Mouse (Mus musculus) hindbrain, embryonic 13.5 days (tissue): ENCODE measurements around the gene Ppp1r18. TPM values are rescaled to one million over a fixed set of nuclear protein-coding genes. Genes with fewer than 3 reads are reported as not detected.
A peak's percentile ranks its signal among the peaks of the same experiment; 100 is the strongest.
"Not testable (repeated sequence)": the region's sequence is repeated elsewhere in the genome, so short reads cannot be mapped to it uniquely, and the experiment has no call there.

Experiments
- ATAC-seq: fragments of 200-750 bp; cut with Nextera tagmentation; 2 replicates; pipeline ENCODE4 v1.8.0; 2017; ENCODE audit warnings: moderate TSS enrichment; ENCODE audit not compliant: low FRiP score
- H3K27ac ChIP-seq: fragments of 300-500 bp; sonication (generic); 2 replicates; pipeline ENCODE4 v1.5.1; 2015; ENCODE audit warnings: inconsistent platforms, mild to moderate bottlenecking, moderate library complexity
- H3K27me3 ChIP-seq: fragments of 300-500 bp; sonication (generic); 2 replicates; pipeline ENCODE4 v1.6.1; 2015; ENCODE audit warnings: mild to moderate bottlenecking, inconsistent platforms
- H3K36me3 ChIP-seq: fragments of 300-500 bp; sonication (generic); 2 replicates; pipeline ENCODE4 v1.6.1; 2015; ENCODE audit warnings: mild to moderate bottlenecking, inconsistent platforms
- H3K4me1 ChIP-seq: fragments of 300-500 bp; sonication (generic); replicated peaks from 2 replicates; pipeline ENCODE4 v1.6.1; 2015; ENCODE audit warnings: inconsistent platforms
- H3K4me2 ChIP-seq: fragments of 300-500 bp; sonication (generic); 2 replicates; pipeline ENCODE4 v1.6.1; 2015; ENCODE audit warnings: inconsistent platforms, mild to moderate bottlenecking, moderate library complexity
- H3K4me3 ChIP-seq: fragments of 300-500 bp; sonication (generic); 2 replicates; pipeline ENCODE4 v1.5.1; 2015; ENCODE audit warnings: mild to moderate bottlenecking, inconsistent platforms
- H3K9ac ChIP-seq: fragments of 300-500 bp; sonication (generic); 2 replicates; pipeline ENCODE4 v1.6.1; 2015; ENCODE audit warnings: mild to moderate bottlenecking, inconsistent platforms
- H3K9me3 ChIP-seq: fragments of 300-500 bp; sonication (generic); 2 replicates; pipeline ENCODE4 v1.6.1; 2016; ENCODE audit warnings: inconsistent platforms
- WGBS: fragments of 180-500 bp; shearing (Covaris S2); methylation state at CpG from one replicate; pipeline ENCODE4 v1.1.7; 2015; 5-methylcytosine and 5-hydroxymethylcytosine counted together
- polyA plus RNA-seq: library from polyadenylated mRNA; unstranded; fragments of >200 nt; fragmentation: Nextera tagmentation; extraction: Ambion mirVana; gene quantifications from 2 replicates; pipeline ENCODE4 v1.2.1, GENCODE M21; 2015

The Ppp1r18 gene
- polyA plus RNA-seq, 1 experiment from 2014 or later: 30.5 TPM

DNA sequence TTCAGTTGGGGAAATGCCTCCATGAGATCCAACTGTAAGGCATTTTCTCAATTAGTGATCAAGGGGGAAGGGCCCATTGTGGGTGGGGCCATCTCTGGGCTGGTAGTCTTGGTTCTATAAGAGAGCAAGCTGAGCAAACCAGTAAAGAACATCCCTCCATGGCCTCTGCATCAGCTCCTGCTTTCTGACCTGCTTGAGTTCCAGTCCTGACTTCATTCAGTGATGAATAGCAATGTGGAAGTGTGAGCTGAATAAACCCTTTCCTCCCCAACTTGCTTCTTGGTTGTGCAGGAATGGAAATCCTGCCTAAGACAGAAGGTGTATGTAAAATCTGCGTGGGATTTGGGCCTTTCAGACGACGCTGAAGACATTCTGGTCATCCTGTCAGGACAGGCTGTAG, 26.4 kb upstream of the Ppp1r18 start:
- peaks cover 57% of the 10 kb centered on the region for H3K4me1 ChIP-seq
- not testable (repeated sequence) for ATAC-seq, H3K9me3 ChIP-seq, H3K27me3 ChIP-seq
- WGBS: 62% methylated on average over 3 of the region's 3 CpGs
- peaks cover 27% of the 10 kb centered on the region for H3K36me3 ChIP-seq
- H3K4me2 ChIP-seq: peak overlapping the region; percentile 67
- H3K27ac ChIP-seq: peak overlapping the region; percentile 99
- H3K9ac ChIP-seq: peak overlapping the region; percentile 100
- H3K4me3 ChIP-seq: peak overlapping the region; percentile 96

DNA sequence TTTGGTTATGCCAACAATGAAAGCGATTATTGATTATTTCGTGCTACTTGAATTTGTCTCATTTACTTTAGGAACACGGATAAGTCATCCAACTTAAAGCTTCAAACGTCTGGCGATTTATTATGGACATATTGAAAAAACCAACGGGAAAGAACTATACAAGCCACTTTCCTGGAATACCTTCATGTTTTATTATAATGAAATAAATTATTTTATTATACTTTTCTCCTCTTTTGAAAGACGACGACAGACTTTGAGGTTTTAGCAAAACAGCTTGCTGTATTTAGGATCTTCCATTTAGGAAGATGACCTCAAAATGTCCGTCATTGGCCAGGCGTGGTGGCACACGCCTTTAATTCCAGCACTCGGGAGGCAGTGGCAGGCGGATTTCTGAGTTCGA, 24.8 kb upstream of the Ppp1r18 start:
- Histone ChIP-seq H3K9ac (0 out of 2 replicates have a peak overlapping the region, but pooled peaks have one; percentile 39), H3K9me3 (no peaks in the 10 kb centered on the region), H3K4me3 (peak overlapping the region; percentile 35), H3K27ac (peak overlapping the region; percentile 78; the same call in 1 of the 2 replicates), H3K27me3 (no peaks in the 10 kb centered on the region), H3K36me3 (peaks cover 21% of the 10 kb centered on the region), H3K4me1 (peaks cover 41% of the 10 kb centered on the region), H3K4me2 (peak overlapping the region; percentile 46)
- no peak for ATAC-seq
- 59% methylated on average over 14 of the region's 14 CpGs for WGBS

DNA sequence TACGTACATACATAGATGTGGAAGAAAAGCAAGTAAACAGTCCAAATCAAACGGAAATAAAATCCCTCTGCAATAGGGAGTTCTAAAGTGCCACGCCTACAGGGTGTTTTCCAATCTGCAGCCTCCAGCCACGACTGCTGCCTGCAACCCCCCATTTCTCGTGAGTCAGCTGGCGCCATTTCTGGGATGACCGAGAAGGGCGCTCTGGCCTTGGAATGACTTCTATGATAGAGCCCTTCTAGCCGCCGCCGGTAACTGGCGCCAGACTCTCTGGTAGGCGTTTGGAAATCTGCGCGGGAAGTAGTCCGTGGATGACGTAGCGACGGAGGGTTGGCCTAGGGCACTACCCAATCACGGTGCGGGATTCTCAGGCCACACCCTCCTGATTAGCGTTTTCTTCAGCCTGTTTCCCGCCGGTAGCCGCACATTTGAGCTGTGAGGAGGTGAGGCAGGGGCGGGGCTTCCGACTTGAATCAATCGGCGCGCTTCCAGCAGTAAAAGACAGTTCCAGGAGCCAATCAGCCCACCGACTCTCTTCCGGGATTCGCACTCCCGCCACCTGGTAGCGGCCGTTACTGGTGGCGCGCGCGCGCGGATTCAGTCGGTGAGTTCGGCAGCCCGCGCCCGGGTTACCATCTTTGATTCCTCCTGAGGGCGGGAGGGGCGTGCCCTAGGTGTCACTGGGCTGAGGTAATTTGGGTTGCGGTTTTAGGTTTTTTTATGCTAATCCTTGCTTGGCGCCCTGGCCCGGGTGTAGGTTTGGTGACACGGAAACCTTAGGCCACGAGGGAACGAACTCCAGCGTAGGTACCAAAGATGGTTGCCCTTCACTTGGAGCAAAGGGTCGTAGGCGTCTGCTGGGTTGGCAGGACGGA, 24.1 kb upstream of the Ppp1r18 start, which contains the start of gene Mdc1:
TSS of gene Mdc1 (plus strand) at position 440 of the 875 bp plus-strand sequence.
- peaks cover 34% of the 10 kb centered on the region for H3K4me1 ChIP-seq
- peak within 1 kb of the TSS; percentile 60 for H3K4me3 ChIP-seq
- peaks cover 21% of the 10 kb centered on the region for H3K36me3 ChIP-seq
- H3K27me3 ChIP-seq: no peaks in the 10 kb centered on the region
- H3K4me2 ChIP-seq: peak within 1 kb of the TSS; percentile 75
- ATAC-seq: peak; percentile 92
- under 1% methylated on average over 59 of the region's 59 CpGs for WGBS
- no peaks in the 10 kb centered on the region for H3K9me3 ChIP-seq
- peak within 1 kb of the TSS; percentile 76 for H3K9ac ChIP-seq
- H3K27ac ChIP-seq: peak within 1 kb of the TSS; percentile 78

DNA sequence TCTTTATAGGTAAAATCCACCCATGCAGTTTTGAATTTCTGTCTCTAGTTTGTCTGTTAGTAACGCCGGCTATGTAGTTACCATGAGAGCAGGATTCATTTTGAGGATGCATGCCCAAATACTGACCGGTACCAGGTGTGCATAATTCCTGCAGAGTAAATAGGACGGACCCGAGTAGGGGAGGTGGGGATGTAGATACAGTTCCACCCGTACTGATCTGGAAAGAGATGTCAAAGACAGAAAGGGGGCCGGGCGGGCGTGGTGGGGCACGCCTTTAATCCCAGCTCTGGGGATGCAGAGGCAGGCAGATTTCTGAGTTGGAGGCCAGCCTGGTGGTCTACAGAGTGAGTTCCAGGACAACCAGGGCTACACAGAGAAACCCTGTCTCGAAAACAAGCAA, 23.4 kb upstream of the Ppp1r18 start:
- peak overlapping the region; percentile 76 for H3K9ac ChIP-seq
- ATAC-seq: no peak
- H3K4me3 ChIP-seq: peak overlapping the region; percentile 60
- H3K4me1 ChIP-seq: peaks cover 31% of the 10 kb centered on the region
- H3K27me3 ChIP-seq: no peaks in the 10 kb centered on the region
- H3K36me3 ChIP-seq: peaks cover 24% of the 10 kb centered on the region
- WGBS: 18% methylated on average over 11 of the region's 11 CpGs
- peak overlapping the region; percentile 75 for H3K4me2 ChIP-seq
- H3K9me3 ChIP-seq: no peaks in the 10 kb centered on the region
- H3K27ac ChIP-seq: peak overlapping the region; percentile 78

DNA sequence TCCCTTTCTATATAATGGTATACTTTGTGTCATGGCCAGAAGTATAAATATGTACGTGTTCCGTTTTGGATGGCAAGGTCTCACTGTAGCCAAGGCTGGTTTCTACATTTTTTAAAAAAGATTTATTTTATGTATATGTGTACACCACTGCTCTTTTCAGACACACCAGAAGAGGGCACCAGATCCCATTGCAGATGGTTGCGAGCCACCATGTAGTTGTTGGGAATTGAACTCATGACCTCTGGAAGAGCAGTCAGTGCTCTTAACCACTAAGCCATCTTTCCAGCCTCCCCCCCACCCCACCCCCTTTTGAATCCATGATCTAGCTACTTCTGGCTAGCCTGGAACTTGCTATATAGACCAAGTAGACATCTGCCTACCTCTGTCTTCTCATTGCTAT, 21.9 kb upstream of the Ppp1r18 start:
- 96% methylated on average over 3 of the region's 3 CpGs for WGBS
- ATAC-seq: no peak

DNA sequence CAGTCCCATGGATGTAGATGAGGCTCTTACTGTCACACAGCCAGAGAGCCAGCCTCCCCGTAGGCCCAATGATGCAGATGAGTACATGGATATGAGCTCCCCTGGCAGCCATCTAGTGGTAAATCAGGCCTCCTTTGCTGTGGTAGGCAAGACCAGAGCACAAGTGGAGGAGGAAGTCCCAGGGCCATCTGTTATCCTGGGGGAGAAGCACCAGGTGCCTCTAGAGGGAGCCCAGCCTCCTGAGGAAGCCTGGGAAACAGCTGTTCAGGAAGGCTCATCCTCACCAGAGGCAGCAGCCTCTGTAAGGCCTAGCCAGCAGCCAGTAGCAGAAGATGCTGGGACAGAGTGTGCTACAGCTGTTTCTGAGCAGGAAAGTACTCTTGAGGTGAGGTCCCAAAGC, 17.3 kb upstream of the Ppp1r18 start:
- WGBS: 67% methylated on average over 1 of the region's 1 CpGs

More for the DNA sequence above, 21.9 kb upstream of the Ppp1r18 start:
- Histone ChIP-seq H3K9me3 (no peaks in the 10 kb centered on the region), H3K27me3 (no peaks in the 10 kb centered on the region), H3K27ac (no peak overlapping the region), H3K4me3 (no peak overlapping the region), H3K36me3 (peaks cover 39% of the 10 kb centered on the region), H3K9ac (no peak overlapping the region), H3K4me2 (no peak overlapping the region), H3K4me1 (peaks cover 31% of the 10 kb centered on the region)

DNA sequence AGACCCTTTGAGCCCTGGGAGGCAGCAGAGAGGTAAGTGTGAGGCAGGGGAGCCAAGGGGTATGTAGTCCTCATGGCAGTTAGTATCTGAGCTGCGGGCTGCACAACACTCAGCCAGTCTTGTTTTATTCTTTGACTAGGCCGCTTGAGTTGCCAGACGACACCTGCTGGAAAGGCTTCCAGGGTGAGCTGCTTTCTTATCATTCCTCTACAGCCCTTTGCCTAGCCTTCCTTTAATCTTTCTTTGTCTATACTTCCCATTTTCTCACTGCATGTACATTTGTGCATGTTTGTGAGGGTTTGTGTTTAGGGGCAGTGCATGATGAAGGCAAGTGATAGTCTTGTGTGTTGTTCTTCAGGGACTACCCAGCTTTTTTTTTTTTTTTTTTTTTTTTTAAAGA, 14.4 kb upstream of the Ppp1r18 start:
- Histone ChIP-seq H3K4me2 (no peak overlapping the region), H3K4me3 (no peak overlapping the region), H3K36me3 (peaks cover 88% of the 10 kb centered on the region), H3K27me3 (no peaks in the 10 kb centered on the region), H3K4me1 (no peaks in the 10 kb centered on the region), H3K27ac (no peak overlapping the region), H3K9me3 (no peaks in the 10 kb centered on the region), H3K9ac (0 out of 2 replicates have a peak overlapping the region, but pooled peaks have one; percentile 15)
- 94% methylated on average over 3 of the region's 3 CpGs for WGBS
- no peak for ATAC-seq

More for the DNA sequence above, 17.3 kb upstream of the Ppp1r18 start:
- Histone ChIP-seq H3K36me3 (peaks cover 82% of the 10 kb centered on the region), H3K27me3 (no peaks in the 10 kb centered on the region), H3K4me3 (no peak overlapping the region), H3K4me1 (no peaks in the 10 kb centered on the region), H3K4me2 (no peak overlapping the region), H3K27ac (no peak overlapping the region), H3K9me3 (no peaks in the 10 kb centered on the region), H3K9ac (no peak overlapping the region)
- no peak for ATAC-seq

DNA sequence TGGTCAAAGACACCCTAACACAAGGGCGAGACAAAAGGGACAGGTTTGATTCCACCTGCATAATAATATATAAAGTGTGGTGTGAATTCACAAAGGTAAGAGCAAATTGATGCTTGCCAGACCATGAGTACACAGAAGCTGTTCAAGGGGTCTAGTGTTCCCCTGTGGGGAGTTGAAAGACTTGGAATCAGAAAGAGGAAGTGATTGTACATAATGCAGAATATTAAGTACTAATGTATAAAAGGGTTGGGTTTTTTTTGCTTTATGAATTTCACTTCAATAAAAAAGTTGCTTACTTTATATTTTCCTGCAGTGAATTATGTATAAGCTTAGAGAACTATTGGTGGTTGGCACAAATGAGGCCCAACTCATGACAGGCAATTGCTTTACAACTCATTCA, 6.0 kb upstream of the Ppp1r18 start:
- no peak overlapping the region for H3K4me3 ChIP-seq
- WGBS: 93% methylated on average over 1 of the region's 1 CpGs
- no peak for ATAC-seq
- no peaks in the 10 kb centered on the region for H3K9me3 ChIP-seq
- H3K27ac ChIP-seq: no peak overlapping the region
- H3K4me1 ChIP-seq: peaks cover 17% of the 10 kb centered on the region
- H3K36me3 ChIP-seq: peaks cover 26% of the 10 kb centered on the region
- H3K27me3 ChIP-seq: no peaks in the 10 kb centered on the region
- H3K4me2 ChIP-seq: no peak overlapping the region
- H3K9ac ChIP-seq: no peak overlapping the region

DNA sequence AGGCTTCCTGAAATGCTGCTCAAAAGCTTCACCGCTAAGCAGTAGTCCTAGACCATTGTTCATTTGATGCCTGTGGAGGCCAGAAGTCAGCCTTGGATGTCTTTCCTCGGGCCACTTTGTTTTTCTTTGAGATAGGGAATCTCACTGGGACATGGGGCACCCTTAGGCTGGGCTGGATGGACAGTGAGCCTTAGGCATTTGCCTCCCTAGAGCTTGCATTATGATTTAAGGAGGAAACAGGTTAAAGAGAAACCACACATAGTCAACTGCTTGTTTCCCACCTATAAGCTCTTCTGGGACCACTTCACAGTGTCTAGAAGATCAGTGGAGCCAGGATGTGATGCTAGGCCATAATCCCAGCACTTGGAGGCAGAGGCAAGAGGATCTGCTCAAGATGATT, 5.6 kb upstream of the Ppp1r18 start:
- Histone ChIP-seq H3K27ac (no peak overlapping the region), H3K9ac (no peak overlapping the region), H3K9me3 (no peaks in the 10 kb centered on the region), H3K4me1 (peaks cover 22% of the 10 kb centered on the region), H3K4me2 (peak overlapping the region; percentile 63; the same call in 1 of the 2 replicates), H3K27me3 (no peaks in the 10 kb centered on the region), H3K36me3 (peaks cover 21% of the 10 kb centered on the region), H3K4me3 (no peak overlapping the region)
- no peak for ATAC-seq
- WGBS: 61% methylated on average over 2 of the region's 2 CpGs

DNA sequence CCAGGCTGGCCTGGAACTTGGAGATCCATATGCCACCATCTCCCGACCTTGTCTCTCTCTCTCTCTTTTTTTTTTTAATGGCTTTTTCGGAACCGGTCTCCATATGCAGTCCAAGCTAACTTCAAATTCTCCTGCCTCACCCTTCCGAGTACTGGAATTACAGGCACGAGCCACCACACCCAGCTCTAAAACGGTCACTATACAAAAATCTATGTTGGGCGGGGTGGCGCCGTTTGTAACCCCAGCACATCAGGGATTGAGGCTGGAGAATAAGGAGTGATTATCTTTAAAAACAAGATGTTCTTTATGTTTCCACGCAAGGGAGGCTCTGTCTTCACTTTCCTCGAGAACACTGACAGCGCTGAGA, 4.6 kb upstream of the Ppp1r18 start:
- H3K27me3 ChIP-seq: no peaks in the 10 kb centered on the region
- WGBS: 5% methylated on average over 12 of the region's 12 CpGs
- peaks cover 26% of the 10 kb centered on the region for H3K4me1 ChIP-seq
- H3K36me3 ChIP-seq: peaks cover 19% of the 10 kb centered on the region
- ATAC-seq: peak; percentile 4; the same call in 1 of the 2 replicates
- peak overlapping the region; percentile 63 for H3K4me2 ChIP-seq
- H3K9me3 ChIP-seq: no peaks in the 10 kb centered on the region
- H3K4me3 ChIP-seq: peak overlapping the region; percentile 73
- H3K27ac ChIP-seq: peak overlapping the region; percentile 98
- H3K9ac ChIP-seq: peak overlapping the region; percentile 82

DNA sequence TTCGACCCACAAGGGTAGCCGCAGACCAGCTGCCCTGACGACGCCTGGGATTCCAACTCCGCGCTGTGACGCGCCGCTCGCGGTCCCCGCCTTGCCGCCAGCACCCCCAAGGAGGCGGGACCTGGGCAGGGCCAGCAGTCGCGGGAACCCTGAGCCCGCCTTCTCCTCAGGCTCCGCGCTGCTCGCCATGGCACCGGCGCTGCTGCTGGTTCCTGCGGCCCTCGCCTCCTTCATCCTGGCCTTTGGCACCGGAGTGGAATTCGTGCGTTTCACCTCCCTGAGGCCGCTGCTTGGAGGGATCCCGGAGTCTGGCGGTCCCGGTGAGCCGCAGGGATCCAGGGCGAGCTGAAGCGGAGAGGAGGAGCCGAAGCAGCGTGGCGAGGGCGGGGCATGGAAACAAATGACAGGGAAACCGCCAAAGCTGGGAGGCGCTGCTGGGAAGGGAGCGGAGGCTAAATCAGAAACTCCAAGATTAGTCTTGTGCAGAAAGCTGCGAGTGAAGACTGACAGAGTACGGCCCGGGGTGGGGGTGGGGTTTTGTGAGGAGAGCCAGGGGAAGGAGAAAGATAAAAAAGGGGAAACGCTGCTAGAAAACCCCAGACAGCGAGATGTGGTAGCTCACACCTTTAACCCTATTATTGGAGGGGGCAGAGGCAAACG, 4.1 kb upstream of the Ppp1r18 start, which contains the start of gene Nrm:
TSS of gene Nrm (plus strand) at position 121 of the 660 bp plus-strand sequence.
- Histone ChIP-seq H3K4me3 (peak within 1 kb of the TSS; percentile 73), H3K4me1 (peaks cover 26% of the 10 kb centered on the region), H3K36me3 (peaks cover 19% of the 10 kb centered on the region), H3K27ac (peak within 1 kb of the TSS; percentile 98), H3K27me3 (no peaks in the 10 kb centered on the region), H3K4me2 (peak within 1 kb of the TSS; percentile 63), H3K9me3 (no peaks in the 10 kb centered on the region), H3K9ac (peak within 1 kb of the TSS; percentile 82)
- under 1% methylated on average over 47 of the region's 47 CpGs for WGBS
- peak; percentile 91 for ATAC-seq

DNA sequence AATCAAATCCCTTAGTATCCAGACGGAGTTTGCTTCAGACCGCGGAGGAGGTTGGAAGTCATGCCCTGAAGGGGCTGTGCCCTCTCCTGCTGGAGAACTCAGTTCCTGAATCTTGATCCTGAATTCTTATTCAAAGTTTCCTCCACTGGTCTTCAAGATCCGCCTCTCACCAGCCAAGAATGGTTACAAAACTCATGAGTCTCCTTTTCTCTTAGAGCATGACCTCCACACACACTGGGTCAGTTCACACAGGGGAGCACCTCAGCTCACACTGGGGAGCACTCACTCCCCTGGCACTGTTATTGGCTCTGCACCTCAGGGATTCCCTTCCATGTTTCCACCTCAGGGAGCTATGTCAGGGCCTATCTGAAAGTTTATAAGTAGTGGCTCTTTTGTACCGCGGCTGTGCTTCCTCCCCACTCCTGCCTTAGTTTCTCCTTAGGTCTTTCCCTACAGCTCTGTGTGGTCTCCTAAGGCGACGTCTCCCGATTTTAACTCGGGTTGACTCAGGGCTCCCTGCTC, 500 bp upstream of the Ppp1r18 start:
- peak overlapping the region; percentile 94 for H3K9ac ChIP-seq
- WGBS: 25% methylated on average over 10 of the region's 10 CpGs
- H3K4me1 ChIP-seq: peaks cover 56% of the 10 kb centered on the region
- no peak for ATAC-seq
- no peaks in the 10 kb centered on the region for H3K36me3 ChIP-seq
- no peaks in the 10 kb centered on the region for H3K27me3 ChIP-seq
- H3K27ac ChIP-seq: peak overlapping the region; percentile 98
- H3K4me3 ChIP-seq: peak overlapping the region; percentile 67
- H3K9me3 ChIP-seq: no peaks in the 10 kb centered on the region
- H3K4me2 ChIP-seq: peak overlapping the region; percentile 100
